Mouse (Mus musculus): Measurements from ENCODE around the gene Ncaph. TPM values are rescaled to one million over a fixed set of nuclear protein-coding genes. Genes with fewer than 3 reads are reported as not detected.
A peak's percentile ranks its signal among the peaks of the same experiment; 100 is the strongest.
"Not testable (repeated sequence)": the region's sequence is repeated elsewhere in the genome, so short reads cannot be mapped to it uniquely, and the experiment has no call there.

The Ncaph gene
- polyA plus RNA-seq, 1 experiment from 2014 or later, result 14.5 TPM

- 98% methylated on average over 7 of the region's 7 CpGs for WGBS
- Histone ChIP-seq H3K9me3 (ENCODE audit: control insufficient read depth, low read length) (no peaks in the 10 kb centered on the region), H3K27me3 (replicated peaks; ENCODE audit: control insufficient read depth, insufficient read depth, low read length) (no peaks in the 10 kb centered on the region), H3K4me1 (ENCODE audit: control insufficient read depth, insufficient read depth, low read depth, low read length) (peaks cover 4% of the 10 kb centered on the region), H3K4me2 (ENCODE audit: low read length) (no peak overlapping the region), H3K27ac (ENCODE audit: low read depth, low read length) (no peak overlapping the region), H3K9ac (ENCODE audit: low read depth, low read length) (no peak overlapping the region), H3K4me3 (ENCODE audit: low read length) (no peak overlapping the region), H3K36me3 (ENCODE audit: control insufficient read depth, insufficient read depth, low read length) (no peaks in the 10 kb centered on the region)
- no peak for ATAC-seq
Observed at GRCm38 (mm10) chr2:127140011-127140410, 6.3 kb upstream of the Ncaph start.

- H3K4me2 ChIP-seq (ENCODE audit: low read length), result no peak overlapping the region
- no peaks in the 10 kb centered on the region for H3K27me3 ChIP-seq (replicated peaks; ENCODE audit: control insufficient read depth, insufficient read depth, low read length)
- no peak overlapping the region for H3K9ac ChIP-seq (ENCODE audit: low read depth, low read length)
- no peak overlapping the region for H3K4me3 ChIP-seq (ENCODE audit: low read length)
- ATAC-seq, result no peak
- H3K27ac ChIP-seq (ENCODE audit: low read depth, low read length), result no peak overlapping the region
- 100% methylated on average over 1 of the region's 1 CpGs for WGBS
- H3K36me3 ChIP-seq (ENCODE audit: control insufficient read depth, insufficient read depth, low read length), result no peaks in the 10 kb centered on the region
- peaks cover 5% of the 10 kb centered on the region for H3K4me1 ChIP-seq (ENCODE audit: control insufficient read depth, insufficient read depth, low read depth, low read length)
- no peaks in the 10 kb centered on the region for H3K9me3 ChIP-seq (ENCODE audit: control insufficient read depth, low read length)
Observed at GRCm38 (mm10) chr2:127139605-127140004, 5.9 kb upstream of the Ncaph start.

- WGBS, result 91% methylated on average over 8 of the region's 8 CpGs
- no peak for ATAC-seq
- H3K27ac ChIP-seq (ENCODE audit: low read depth, low read length), result no peak overlapping the region
- no peaks in the 10 kb centered on the region for H3K36me3 ChIP-seq (ENCODE audit: control insufficient read depth, insufficient read depth, low read length)
- no peaks in the 10 kb centered on the region for H3K9me3 ChIP-seq (ENCODE audit: control insufficient read depth, low read length)
- peaks cover 10% of the 10 kb centered on the region for H3K4me1 ChIP-seq (ENCODE audit: control insufficient read depth, insufficient read depth, low read depth, low read length)
- no peak overlapping the region for H3K4me2 ChIP-seq (ENCODE audit: low read length)
- H3K4me3 ChIP-seq (ENCODE audit: low read length), result no peak overlapping the region
- H3K9ac ChIP-seq (ENCODE audit: low read depth, low read length), result no peak overlapping the region
- H3K27me3 ChIP-seq (replicated peaks; ENCODE audit: control insufficient read depth, insufficient read depth, low read length), result no peaks in the 10 kb centered on the region
Observed at GRCm38 (mm10) chr2:127139094-127139493, 5.3 kb upstream of the Ncaph start.

GRCm38 (mm10) chr2:127138449-127138848, 4.7 kb upstream of the Ncaph start:
- no peak overlapping the region for H3K4me2 ChIP-seq (ENCODE audit: low read length)
- H3K27me3 ChIP-seq (replicated peaks; ENCODE audit: control insufficient read depth, insufficient read depth, low read length), result no peaks in the 10 kb centered on the region
- no peak overlapping the region for H3K4me3 ChIP-seq (ENCODE audit: low read length)
- H3K36me3 ChIP-seq (ENCODE audit: control insufficient read depth, insufficient read depth, low read length), result no peaks in the 10 kb centered on the region
- H3K4me1 ChIP-seq (ENCODE audit: control insufficient read depth, insufficient read depth, low read depth, low read length), result peaks cover 11% of the 10 kb centered on the region
- H3K27ac ChIP-seq (ENCODE audit: low read depth, low read length), result no peak overlapping the region
- no peaks in the 10 kb centered on the region for H3K9me3 ChIP-seq (ENCODE audit: control insufficient read depth, low read length)
- ATAC-seq, result no peak
- no peak overlapping the region for H3K9ac ChIP-seq (ENCODE audit: low read depth, low read length)
- WGBS, result 87% methylated on average over 4 of the region's 4 CpGs

- ATAC-seq, result no peak
Observed at GRCm38 (mm10) chr2:127137838-127138420, 4.2 kb upstream of the Ncaph start.

GRCm38 (mm10) chr2:127136979-127137378, 3.2 kb upstream of the Ncaph start:
- 6% methylated on average over 5 of the region's 5 CpGs for WGBS
- Histone ChIP-seq H3K36me3 (ENCODE audit: control insufficient read depth, insufficient read depth, low read length) (no peaks in the 10 kb centered on the region), H3K4me1 (ENCODE audit: control insufficient read depth, insufficient read depth, low read depth, low read length) (peaks cover 10% of the 10 kb centered on the region), H3K9me3 (ENCODE audit: control insufficient read depth, low read length) (no peaks in the 10 kb centered on the region), H3K27me3 (replicated peaks; ENCODE audit: control insufficient read depth, insufficient read depth, low read length) (no peaks in the 10 kb centered on the region), H3K27ac (ENCODE audit: low read depth, low read length) (no peak overlapping the region), H3K4me2 (ENCODE audit: low read length) (no peak overlapping the region), H3K9ac (ENCODE audit: low read depth, low read length) (no peak overlapping the region), H3K4me3 (ENCODE audit: low read length) (no peak overlapping the region)
- ATAC-seq, result peak; percentile 21; the same call in 1 of the 2 replicates

More at GRCm38 (mm10) chr2:127137838-127138420, 4.2 kb upstream of the Ncaph start:
- Histone ChIP-seq H3K4me1 (ENCODE audit: control insufficient read depth, insufficient read depth, low read depth, low read length) (peaks cover 14% of the 10 kb centered on the region), H3K9ac (ENCODE audit: low read depth, low read length) (no peak overlapping the region), H3K36me3 (ENCODE audit: control insufficient read depth, insufficient read depth, low read length) (no peaks in the 10 kb centered on the region), H3K27me3 (replicated peaks; ENCODE audit: control insufficient read depth, insufficient read depth, low read length) (no peaks in the 10 kb centered on the region), H3K27ac (ENCODE audit: low read depth, low read length) (no peak overlapping the region; the same call in 1 of the 2 replicates), H3K4me2 (ENCODE audit: low read length) (no peak overlapping the region), H3K4me3 (ENCODE audit: low read length) (no peak overlapping the region), H3K9me3 (ENCODE audit: control insufficient read depth, low read length) (no peaks in the 10 kb centered on the region)
- 86% methylated on average over 10 of the region's 10 CpGs for WGBS

GRCm38 (mm10) chr2:127135255-127135654, 1.5 kb upstream of the Ncaph start:
- ATAC-seq, result not testable (repeated sequence)

GRCm38 (mm10) chr2:127131353-127131752, 2.4 kb downstream of the Ncaph start:
- 80% methylated on average over 8 of the region's 8 CpGs for WGBS
- no peaks in the 10 kb centered on the region for H3K9me3 ChIP-seq (ENCODE audit: control insufficient read depth, low read length)

More at GRCm38 (mm10) chr2:127135255-127135654, 1.5 kb upstream of the Ncaph start:
- H3K4me1 ChIP-seq (ENCODE audit: control insufficient read depth, insufficient read depth, low read depth, low read length); H3K4me3 ChIP-seq (ENCODE audit: low read length); H3K9ac ChIP-seq (ENCODE audit: low read depth, low read length); H3K4me2 ChIP-seq (ENCODE audit: low read length); H3K27ac ChIP-seq (ENCODE audit: low read depth, low read length); H3K36me3 ChIP-seq (ENCODE audit: control insufficient read depth, insufficient read depth, low read length); H3K9me3 ChIP-seq (ENCODE audit: control insufficient read depth, low read length); H3K27me3 ChIP-seq (replicated peaks; ENCODE audit: control insufficient read depth, insufficient read depth, low read length): not testable (repeated sequence)
- WGBS, result 29% methylated on average over 2 of the region's 3 CpGs

GRCm38 (mm10) chr2:127128926-127129325, 4.8 kb downstream of the Ncaph start:
- H3K27me3 ChIP-seq (replicated peaks; ENCODE audit: control insufficient read depth, insufficient read depth, low read length), result no peaks in the 10 kb centered on the region
- no peaks in the 10 kb centered on the region for H3K36me3 ChIP-seq (ENCODE audit: control insufficient read depth, insufficient read depth, low read length)
- no peak for ATAC-seq
- 82% methylated on average over 5 of the region's 5 CpGs for WGBS
- H3K4me1 ChIP-seq (ENCODE audit: control insufficient read depth, insufficient read depth, low read depth, low read length), result peaks cover 3% of the 10 kb centered on the region; the same call in 1 of the 2 replicates
- no peak overlapping the region for H3K4me2 ChIP-seq (ENCODE audit: low read length)
- no peak overlapping the region for H3K9ac ChIP-seq (ENCODE audit: low read depth, low read length)
- H3K4me3 ChIP-seq (ENCODE audit: low read length), result no peak overlapping the region
- no peaks in the 10 kb centered on the region for H3K9me3 ChIP-seq (ENCODE audit: control insufficient read depth, low read length)
- no peak overlapping the region for H3K27ac ChIP-seq (ENCODE audit: low read depth, low read length)

More at GRCm38 (mm10) chr2:127131353-127131752, 2.4 kb downstream of the Ncaph start:
- no peak overlapping the region for H3K4me2 ChIP-seq (ENCODE audit: low read length)
- H3K4me1 ChIP-seq (ENCODE audit: control insufficient read depth, insufficient read depth, low read depth, low read length), result peaks cover 10% of the 10 kb centered on the region
- no peak overlapping the region for H3K4me3 ChIP-seq (ENCODE audit: low read length)
- no peaks in the 10 kb centered on the region for H3K36me3 ChIP-seq (ENCODE audit: control insufficient read depth, insufficient read depth, low read length)
- no peak overlapping the region for H3K9ac ChIP-seq (ENCODE audit: low read depth, low read length)
- no peaks in the 10 kb centered on the region for H3K27me3 ChIP-seq (replicated peaks; ENCODE audit: control insufficient read depth, insufficient read depth, low read length)
- H3K27ac ChIP-seq (ENCODE audit: low read depth, low read length), result no peak overlapping the region
- no peak for ATAC-seq
